Mouse (Mus musculus): ENCODE measurements around the gene Mboat2. TPM values are rescaled to one million over a fixed set of nuclear protein-coding genes. Genes with fewer than 3 reads are reported as not detected.
A peak's percentile ranks its signal among the peaks of the same experiment; 100 is the strongest.

Gene Mboat2
- polyA plus RNA-seq, 1 experiment = 33.8 TPM

- no peak for DNase-seq (ENCODE audit: extremely low spot score in 1 of 2, low spot score in 1 of 2)
Measured at GRCm38 (mm10) chr12:24985226-24985625, 154.5 kb downstream of the Mboat2 start.

- no peak for DNase-seq (ENCODE audit: extremely low spot score in 1 of 2, low spot score in 1 of 2)
Measured at GRCm38 (mm10) chr12:24995350-24995749, 164.7 kb downstream of the Mboat2 start.

- DNase-seq (ENCODE audit: extremely low spot score in 1 of 2, low spot score in 1 of 2) = no peak
Measured at GRCm38 (mm10) chr12:25005350-25005749, 174.7 kb downstream of the Mboat2 start.

- no peak for DNase-seq (ENCODE audit: extremely low spot score in 1 of 2, low spot score in 1 of 2)
Measured at GRCm38 (mm10) chr12:25009957-25010356, 179.3 kb downstream of the Mboat2 start.

- no peak for DNase-seq (ENCODE audit: extremely low spot score in 1 of 2, low spot score in 1 of 2)
Measured at GRCm38 (mm10) chr12:25010416-25010815, 179.7 kb downstream of the Mboat2 start.

- DNase-seq (ENCODE audit: extremely low spot score in 1 of 2, low spot score in 1 of 2) = no peak
Measured at GRCm38 (mm10) chr12:25011733-25012367, 181.2 kb downstream of the Mboat2 start.

GRCm38 (mm10) chr12:25012555-25013540 is 182.2 kb downstream of the Mboat2 start:
- DNase-seq (ENCODE audit: extremely low spot score in 1 of 2, low spot score in 1 of 2) = peak in 1 of 2 experiments; percentile 76

Other genes with a start within 250 kb of the Mboat2 start
- 6.3 and 6.7 TPM in 2 replicates for gene Klf11, start 179.6 kb upstream of the Mboat2 start, polyA plus RNA-seq (2012; rRNA removed)
- gene Cys1, start 149.1 kb upstream of the Mboat2 start, polyA plus RNA-seq (2012; rRNA removed) = 8.5 and 9.6 TPM in 2 replicates
- 2.0 and 2.2 TPM in 2 replicates for gene Rrm2, start 122.6 kb upstream of the Mboat2 start, polyA plus RNA-seq (2012; rRNA removed)
- gene Kidins220, start 144.0 kb downstream of the Mboat2 start, polyA plus RNA-seq (2012; rRNA removed) = 221 and 222 TPM in 2 replicates